Mouse (Mus musculus) CD4-positive, CD25-positive, alpha-beta regulatory T cell (primary cell): Measurements from ENCODE around the gene Gnai1. TPM values are rescaled to one million over a fixed set of nuclear protein-coding genes. Genes with fewer than 3 reads are reported as not detected.

Source experiments
- polyA plus RNA-seq: library from polyadenylated mRNA; unstranded; fragments of 100-300 nt; shearing (Covaris generic); gene quantifications from one replicate; pipeline ENCODE4 v1.2.1, GENCODE M21; 2017

Gnai1 gene
- polyA plus RNA-seq: not detected

DNA sequence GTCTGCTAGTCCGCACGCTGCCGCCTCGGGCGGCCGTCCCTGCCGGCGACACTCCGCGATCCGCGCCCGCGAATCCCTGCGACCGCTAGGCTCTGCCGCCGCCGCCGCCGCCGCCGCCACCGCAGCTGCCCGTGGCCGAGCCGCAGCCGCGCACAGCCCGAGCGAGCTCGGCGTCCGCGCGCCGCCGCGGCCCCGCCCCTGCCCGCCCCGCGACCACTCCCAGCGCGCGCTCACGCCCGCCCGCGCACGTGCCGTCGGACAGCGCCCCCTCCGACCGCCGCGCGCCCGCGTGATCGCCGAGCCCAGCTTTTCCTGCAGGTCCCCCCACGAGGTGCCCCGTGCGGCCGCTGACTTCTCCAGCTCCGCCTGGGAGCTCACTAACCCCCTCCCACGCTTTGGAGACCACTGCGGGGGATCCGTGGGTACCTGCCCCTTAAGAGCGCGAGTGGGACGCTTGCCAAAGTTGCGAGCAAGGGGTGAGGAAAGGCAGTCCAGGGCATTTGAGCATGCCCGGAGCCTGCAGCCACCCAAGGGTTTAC lies at the start of gene Gnai1:
Gene Gnai1, minus strand, starts transcription at position 75 of the 539 bp plus-strand sequence.

